Mouse (Mus musculus) cortical plate, adult 2 months (tissue): ENCODE data around the gene Ppil6. TPM values are rescaled to one million over a fixed set of nuclear protein-coding genes. Genes with fewer than 3 reads are reported as not detected.

ENCODE experiments used
- H3K27ac ChIP-seq: fragments of 200-500 bp; 2 replicates; pipeline ENCODE4 v1.5.1; 2012; ENCODE audit warnings: low read length, control low read depth, inconsistent platforms; ENCODE audit not compliant: insufficient read depth
- H3K4me1 ChIP-seq: fragments of 200-500 bp; 2 replicates; pipeline ENCODE4 v1.6.1; 2011; ENCODE audit warnings: low read length; ENCODE audit not compliant: control insufficient read depth, insufficient read depth
- H3K4me3 ChIP-seq: fragments of 200-500 bp; 2 replicates; pipeline ENCODE4 v1.5.1; 2011; ENCODE audit warnings: mild to moderate bottlenecking, low read length, control low read depth; ENCODE audit not compliant: insufficient read depth
- CTCF ChIP-seq: fragments of 200-500 bp; IDR thresholded peaks from 2 replicates; pipeline ENCODE4 v1.5.1; 2011; ENCODE audit warnings: mild to moderate bottlenecking, control low read depth, low read length; ENCODE audit not compliant: insufficient read depth; ENCODE audit errors: extremely low read depth
- POLR2A ChIP-seq: fragments of 200-500 bp; IDR thresholded peaks from 2 replicates; pipeline ENCODE4 v1.6.1; 2011; ENCODE audit warnings: mild to moderate bottlenecking, low read length, control low read depth; ENCODE audit not compliant: insufficient read depth; ENCODE audit errors: extremely low read depth
- polyA plus RNA-seq: library from polyadenylated mRNA; depleted of rRNA; stranded (reverse); fragments of >200 nt; gene quantifications from 2 replicates; pipeline ENCODE4 v1.2.3, GENCODE M21; 2012; rRNA removed

Ppil6 gene
- 5.2 and 7.0 TPM in 2 replicates for polyA plus RNA-seq

GRCm38 (mm10) chr10:41489708-41490517 is at the start of gene Ppil6, which contains the start of gene Smpd2:
Ppil6 (plus strand) TSS chr10:41490439.
Smpd2 (minus strand) TSS chr10:41490369.
- Histone ChIP-seq H3K4me1 (no peaks in the 10 kb centered on the region), H3K27ac (peak within 1 kb of the TSS; percentile 62; the same call in 1 of the 2 replicates), H3K4me3 (peak within 1 kb of the TSS; percentile 88)
- TF ChIP-seq CTCF (no peak), POLR2A (peak; percentile 63; the same call in 1 of the 2 replicates)

GRCm38 (mm10) chr10:41448216-41448615 is 42.0 kb upstream of the Ppil6 start:
- H3K4me3 ChIP-seq, result no peak overlapping the region
- peaks cover 3% of the 10 kb centered on the region; the same call in 1 of the 2 replicates for H3K4me1 ChIP-seq
- H3K27ac ChIP-seq, result no peak overlapping the region
- TF ChIP-seq POLR2A (no peak), CTCF (no peak)

- TF ChIP-seq CTCF, result no peak
- TF ChIP-seq POLR2A, result no peak
- peaks cover 3% of the 10 kb centered on the region; the same call in 1 of the 2 replicates for H3K4me1 ChIP-seq
- peak overlapping the region; percentile 70 for H3K27ac ChIP-seq
- H3K4me3 ChIP-seq, result peak overlapping the region; percentile 71
These were observed 40.6 kb upstream of the Ppil6 start for GRCm38 (mm10) chr10:41449684-41450083.

- Histone ChIP-seq H3K4me1 (peaks cover 3% of the 10 kb centered on the region; the same call in 1 of the 2 replicates), H3K4me3 (peak within 1 kb of the TSS; percentile 71), H3K27ac (peak within 1 kb of the TSS; percentile 70)
- no peak for TF ChIP-seq CTCF
- TF ChIP-seq POLR2A, result peak; percentile 83
These were observed 40.0 kb upstream of the Ppil6 start, which contains the start of gene Zbtb24 for GRCm38 (mm10) chr10:41450137-41450670. Zbtb24 (plus strand) TSS chr10:41450383.

GRCm38 (mm10) chr10:41450780-41451522 is 39.3 kb upstream of the Ppil6 start:
- no peak for TF ChIP-seq CTCF
- no peak for TF ChIP-seq POLR2A

GRCm38 (mm10) chr10:41451656-41452055 is 38.6 kb upstream of the Ppil6 start:
- Histone ChIP-seq H3K4me3 (no peak overlapping the region), H3K27ac (no peak overlapping the region), H3K4me1 (peaks cover 3% of the 10 kb centered on the region; the same call in 1 of the 2 replicates)
- TF ChIP-seq CTCF (no peak), POLR2A (no peak)

More at GRCm38 (mm10) chr10:41450780-41451522, 39.3 kb upstream of the Ppil6 start:
- Histone ChIP-seq H3K27ac (no peak overlapping the region), H3K4me3 (peak overlapping the region; percentile 71), H3K4me1 (peaks cover 3% of the 10 kb centered on the region; the same call in 1 of the 2 replicates)

- no peak overlapping the region for H3K27ac ChIP-seq
- no peak overlapping the region for H3K4me3 ChIP-seq
- peaks cover 3% of the 10 kb centered on the region; the same call in 1 of the 2 replicates for H3K4me1 ChIP-seq
- TF ChIP-seq POLR2A, result no peak
- no peak for TF ChIP-seq CTCF
These were observed 37.4 kb upstream of the Ppil6 start for GRCm38 (mm10) chr10:41452791-41453190.

GRCm38 (mm10) chr10:41459990-41460389 is 30.2 kb upstream of the Ppil6 start:
- Histone ChIP-seq H3K27ac (no peak overlapping the region), H3K4me3 (no peak overlapping the region), H3K4me1 (no peaks in the 10 kb centered on the region)
- TF ChIP-seq POLR2A, result no peak
- no peak for TF ChIP-seq CTCF

- Histone ChIP-seq H3K27ac (no peak overlapping the region), H3K4me3 (no peak overlapping the region), H3K4me1 (no peaks in the 10 kb centered on the region)
- TF ChIP-seq CTCF (no peak), POLR2A (no peak)
These were observed 29.7 kb upstream of the Ppil6 start for GRCm38 (mm10) chr10:41460501-41460900.

- H3K27ac ChIP-seq, result no peak overlapping the region
- H3K4me3 ChIP-seq, result no peak overlapping the region
- TF ChIP-seq POLR2A (no peak), CTCF (no peak)
These were observed 29.0 kb upstream of the Ppil6 start for GRCm38 (mm10) chr10:41461057-41461722.

More at GRCm38 (mm10) chr10:41461057-41461722, 29.0 kb upstream of the Ppil6 start:
- no peaks in the 10 kb centered on the region for H3K4me1 ChIP-seq
